Comparison of ENCODE assay signal across 13 mouse cellular contexts in the genomic region with DNA sequence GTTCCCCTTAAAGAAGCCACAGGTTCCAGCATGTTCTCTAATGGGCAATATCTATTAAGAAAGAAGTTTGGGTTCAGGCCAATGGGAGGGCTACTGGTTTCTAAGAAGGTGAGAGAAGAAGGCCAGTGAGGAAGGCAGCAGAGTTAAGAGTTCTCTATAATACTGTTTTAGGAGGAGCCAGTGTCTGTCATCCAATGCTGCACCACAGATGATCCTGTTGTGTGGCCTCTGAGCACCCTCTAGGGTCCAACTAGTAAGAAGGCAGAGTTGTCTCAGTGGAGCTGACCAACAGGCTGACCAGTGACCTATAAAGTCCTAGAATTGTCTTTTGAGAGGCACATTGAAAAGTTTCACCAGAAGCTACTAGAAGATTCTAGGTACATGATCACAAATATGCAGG.
DNase-seq lines count a peak whose midpoint lies in the region; ATAC-seq and TF ChIP-seq lines count a peak whose summit lies in the region.
"Had no signal": no experiment of that assay in that cellular context is flagged by ENCODE, and none has a peak within 500 bp of the region (broad histone marks: within the 10 kb centered on the region; RNA-seq: fewer than 3 reads in every experiment).

No protein-coding gene starts in this region.

- intact Hi-C loops in heart, postnatal 25 days (cut with DNase I), result loop anchor here (5.0 to 10.0 kb wide), 2 partner anchors 272 to 650 kb away; a partner anchor contains a TSS

- DNase-seq in heart, adult 18-20 months, result peak; percentile 42 to 47
- DNase-seq in heart, postnatal 25 days (ENCODE audit: low spot score), result no peak
- no peak for DNase-seq in lung, adult 2 months
- no peak for DNase-seq in lung, postnatal 4 days
- DNase-seq in kidney, postnatal 0 days (ENCODE audit: low spot score), result peak; percentile 58
- no peak for DNase-seq in thymus, postnatal 14 days
- DNase-seq: cerebellum, adult 8-10 months; right cerebral cortex, postnatal 4 days; thymus, adult 18-20 months had no signal

- TF ChIP-seq CTCF in lung, adult 2 months (IDR thresholded peaks at IDR 0.05; ENCODE audit: insufficient read depth, low read length), result peak; percentile 61
- TF ChIP-seq CTCF in kidney, postnatal 0 days (IDR thresholded peaks at IDR 0.05; ENCODE audit: low read depth), result peak; percentile 48
- peak; percentile 30; the same call in 1 of the 2 replicates for TF ChIP-seq CTCF in small intestine, adult 2 months (IDR thresholded peaks at IDR 0.05; ENCODE audit: extremely low read depth, insufficient read length, insufficient replicate concordance, low read depth, low read length)

- no peak overlapping the region for H3K4me3 ChIP-seq in lung, adult 2 months (replicated peaks; ENCODE audit: extremely low read depth, low read depth, low read length)
- H3K4me3 ChIP-seq in kidney, postnatal 0 days (replicated peaks; ENCODE audit: low read depth, low read length), result no peak overlapping the region
- H3K4me3 ChIP-seq in small intestine, adult 2 months (ENCODE audit: low read depth, low read length), result no peak overlapping the region
- H3K4me3 ChIP-seq: hindbrain, embryonic 10.5 days; midbrain, embryonic 15.5 days had no signal

- H3K9me3 ChIP-seq in kidney, postnatal 0 days (replicated peaks; ENCODE audit: low read length), result no peaks in the 10 kb centered on the region
- H3K9me3 ChIP-seq: hindbrain, embryonic 10.5 days; midbrain, embryonic 15.5 days had no signal

- no peak for ATAC-seq in kidney, postnatal 0 days (replicated peaks; ENCODE audit: low FRiP score, low read depth)
- ATAC-seq: activated CD4-positive, CD25-positive, alpha-beta regulatory T cell, adult 4 months; midbrain, embryonic 15.5 days had no signal

- H3K9ac ChIP-seq in kidney, postnatal 0 days (ENCODE audit: low read depth, low read length), result no peak overlapping the region
- H3K9ac ChIP-seq: midbrain, embryonic 15.5 days had no signal

- H3K4me2 ChIP-seq in kidney, postnatal 0 days (ENCODE audit: low read length), result no peak overlapping the region
- H3K4me2 ChIP-seq: midbrain, embryonic 15.5 days had no signal

- no peaks in the 10 kb centered on the region for H3K36me3 ChIP-seq in kidney, postnatal 0 days (ENCODE audit: insufficient read depth, low read length)
- H3K36me3 ChIP-seq in small intestine, adult 2 months (ENCODE audit: control insufficient read depth, insufficient read depth, low read length), result no peaks in the 10 kb centered on the region
- H3K36me3 ChIP-seq: hindbrain, embryonic 10.5 days; midbrain, embryonic 15.5 days had no signal

- H3K4me1 ChIP-seq in lung, adult 2 months (ENCODE audit: control insufficient read depth, insufficient read depth, low read length), result no peaks in the 10 kb centered on the region
- H3K4me1 ChIP-seq in kidney, postnatal 0 days (replicated peaks; ENCODE audit: insufficient read depth, low read length), result no peaks in the 10 kb centered on the region
- H3K4me1 ChIP-seq in small intestine, adult 2 months (ENCODE audit: control insufficient read depth, insufficient read depth, insufficient read length, low read length), result no peaks in the 10 kb centered on the region
- H3K4me1 ChIP-seq: hindbrain, embryonic 10.5 days; midbrain, embryonic 15.5 days had no signal

- no peak for TF ChIP-seq POLR2A in lung, adult 2 months (IDR thresholded peaks at IDR 0.05; ENCODE audit: borderline replicate concordance, extremely low read depth, low read depth, low read length)
- TF ChIP-seq POLR2A in small intestine, adult 2 months (IDR thresholded peaks at IDR 0.05; ENCODE audit: low read depth, low read length), result no peak

- H3K27ac ChIP-seq in kidney, postnatal 0 days, result no peak overlapping the region
- no peak overlapping the region for H3K27ac ChIP-seq in small intestine, adult 2 months (ENCODE audit: insufficient read depth, low read depth, low read length)
- H3K27ac ChIP-seq: hindbrain, embryonic 10.5 days; midbrain, embryonic 15.5 days had no signal

- H3K27me3 ChIP-seq in kidney, postnatal 0 days (ENCODE audit: insufficient read depth, low read length), result no peaks in the 10 kb centered on the region
- no peaks in the 10 kb centered on the region for H3K27me3 ChIP-seq in small intestine, adult 2 months (ENCODE audit: control insufficient read depth, insufficient read depth, low read length)
- H3K27me3 ChIP-seq: midbrain, embryonic 15.5 days had no signal

Comparison
In these comparisons a context has a peak if more than half of its experiments do, and no peak if none do; other contexts are left out.
1. DNase-seq: peak in heart, adult 18-20 months (2 of 2) and kidney, postnatal 0 days (single experiment); none in heart, postnatal 25 days (single experiment), lung, adult 2 months (single experiment), lung, postnatal 4 days (0 of 2) and thymus, postnatal 14 days (single experiment).
2. Peak in every context shown above with its lines, with median percentiles within 50 percentile points of each other: CTCF ChIP-seq.